Mouse (Mus musculus): ENCODE measurements at regions not wholly inside any gene's neighbourhood (a gene's known extent, or its start where the extent isn't known, plus 50 kb on each side); places are given as distances from the start of the nearest gene placed in this dataset.

DNA sequence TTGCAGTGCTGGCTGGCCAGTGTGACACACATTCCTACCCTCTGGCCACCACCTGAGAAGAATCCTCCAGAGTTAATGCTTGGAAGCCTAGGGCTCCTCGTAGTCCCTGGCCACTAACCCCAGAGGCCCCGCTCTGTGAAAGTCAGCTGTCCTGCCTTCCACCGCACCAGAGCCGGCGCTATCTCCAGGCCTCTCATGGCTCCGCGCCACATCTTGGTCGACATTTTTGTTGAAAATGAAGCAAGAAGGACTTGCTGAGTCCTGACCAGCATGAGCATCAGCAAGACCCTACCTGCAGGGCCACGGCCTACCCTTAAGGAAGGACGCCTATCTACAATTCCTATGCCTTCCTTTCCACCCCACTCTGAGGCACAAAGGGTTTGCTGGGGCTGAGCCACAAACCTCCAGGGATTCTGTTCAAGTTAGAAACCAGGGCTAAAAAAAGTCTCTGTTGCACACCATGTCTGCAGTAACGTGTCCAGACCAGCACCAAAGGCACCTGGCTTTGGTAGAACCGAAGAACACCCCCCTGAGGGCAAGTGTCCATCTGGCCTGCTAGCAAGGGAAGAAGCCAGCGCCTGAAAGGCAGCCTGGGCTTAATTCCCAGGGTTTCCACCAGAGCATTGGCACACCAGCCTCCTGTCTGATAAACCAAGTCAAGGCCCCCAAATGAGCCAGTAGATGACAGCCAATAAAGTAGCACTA, 97.5 kb upstream of the Spred2 start:
- no peak for TF ChIP-seq CTCF (IDR thresholded peaks at IDR 0.05; ENCODE audit: low read depth)
- TF ChIP-seq EP300 (IDR thresholded peaks at IDR 0.05; ENCODE audit: low read depth), result no peak
